Mouse (Mus musculus) forebrain, embryonic 15.5 days (tissue): ENCODE measurements at regions not wholly inside any gene's neighbourhood (a gene's known extent, or its start where the extent isn't known, plus 50 kb on each side); places are given as distances from the start of the nearest gene placed in this dataset.

Experiments
- ATAC-seq: fragments of 200-750 bp; cut with Nextera tagmentation; replicated peaks from 2 replicates; pipeline ENCODE4 v1.8.0; 2017; ENCODE audit warnings: mild to moderate bottlenecking, moderate TSS enrichment, moderate library complexity
- H3K27ac ChIP-seq: fragments of 300-500 bp; sonication (generic); replicated peaks from 2 replicates; pipeline ENCODE4 v1.5.1; 2015; ENCODE audit warnings: mild to moderate bottlenecking, inconsistent platforms
- H3K27me3 ChIP-seq: fragments of 300-500 bp; sonication (generic); 2 replicates; pipeline ENCODE4 v1.6.1; 2015; ENCODE audit warnings: inconsistent platforms
- H3K36me3 ChIP-seq: fragments of 300-500 bp; sonication (generic); 2 replicates; pipeline ENCODE4 v1.6.1; 2015; ENCODE audit warnings: mild to moderate bottlenecking, inconsistent platforms
- H3K4me1 ChIP-seq: fragments of 300-500 bp; sonication (generic); 2 replicates; pipeline ENCODE4 v1.6.1; 2015; ENCODE audit warnings: inconsistent platforms
- H3K4me2 ChIP-seq: fragments of 300-500 bp; sonication (generic); replicated peaks from 2 replicates; pipeline ENCODE4 v1.6.1; 2015; ENCODE audit warnings: mild to moderate bottlenecking, inconsistent platforms
- H3K4me3 ChIP-seq: fragments of 300-500 bp; sonication (generic); 2 replicates; pipeline ENCODE4 v1.5.1; 2015; ENCODE audit warnings: mild to moderate bottlenecking, inconsistent platforms
- H3K9ac ChIP-seq: fragments of 300-500 bp; sonication (generic); replicated peaks from 2 replicates; pipeline ENCODE4 v1.6.1; 2015; ENCODE audit warnings: mild to moderate bottlenecking, inconsistent platforms
- H3K9me3 ChIP-seq: fragments of 300-500 bp; sonication (generic); 2 replicates; pipeline ENCODE4 v1.6.1; 2016; ENCODE audit warnings: inconsistent platforms
- WGBS: fragments of 180-500 bp; shearing (Covaris S2); methylation state at CpG from one replicate; pipeline ENCODE4 v1.1.7; 2015; ENCODE audit warnings: mixed read lengths; 5-methylcytosine and 5-hydroxymethylcytosine counted together

GRCm38 (mm10) chr12:28054444-28054843 is 497.8 kb downstream of the Dcdc2c start:
- Histone ChIP-seq H3K27ac (0 out of 2 replicates have a peak overlapping the region, but pooled peaks have one; percentile 89), H3K4me3 (no peak overlapping the region), H3K4me1 (peaks cover 21% of the 10 kb centered on the region), H3K36me3 (no peaks in the 10 kb centered on the region), H3K27me3 (no peaks in the 10 kb centered on the region), H3K9me3 (no peaks in the 10 kb centered on the region), H3K9ac (no peak overlapping the region), H3K4me2 (no peak overlapping the region)
- no peak for ATAC-seq
- WGBS: 94% methylated on average over 11 of the region's 11 CpGs

GRCm38 (mm10) chr12:28047989-28048388 is 504.2 kb downstream of the Dcdc2c start:
- Histone ChIP-seq H3K4me3 (no peak overlapping the region), H3K36me3 (no peaks in the 10 kb centered on the region), H3K27me3 (no peaks in the 10 kb centered on the region), H3K4me2 (no peak overlapping the region), H3K27ac (no peak overlapping the region), H3K9me3 (no peaks in the 10 kb centered on the region), H3K9ac (no peak overlapping the region), H3K4me1 (no peaks in the 10 kb centered on the region)
- WGBS: 65% methylated on average over 4 of the region's 4 CpGs
- no peak for ATAC-seq

GRCm38 (mm10) chr12:28038161-28038911 is 513.9 kb downstream of the Dcdc2c start:
- Histone ChIP-seq H3K9ac (no peak overlapping the region), H3K4me1 (no peaks in the 10 kb centered on the region), H3K27me3 (no peaks in the 10 kb centered on the region), H3K4me3 (no peak overlapping the region), H3K27ac (no peak overlapping the region), H3K9me3 (no peaks in the 10 kb centered on the region), H3K4me2 (no peak overlapping the region), H3K36me3 (no peaks in the 10 kb centered on the region)
- no peak for ATAC-seq
- 85% methylated on average over 7 of the region's 7 CpGs for WGBS

GRCm38 (mm10) chr12:27999170-27999569 is 553.0 kb downstream of the Dcdc2c start:
- ATAC-seq: no peak
- WGBS: 87% methylated on average over 2 of the region's 2 CpGs

GRCm38 (mm10) chr12:27992152-27992551 is 560.0 kb downstream of the Dcdc2c start:
- WGBS: 88% methylated on average over 3 of the region's 3 CpGs
- no peak overlapping the region for H3K4me3 ChIP-seq
- H3K27ac ChIP-seq: no peak overlapping the region
- no peak overlapping the region for H3K4me2 ChIP-seq
- no peak overlapping the region for H3K9ac ChIP-seq
- H3K27me3 ChIP-seq: no peaks in the 10 kb centered on the region
- H3K9me3 ChIP-seq: no peaks in the 10 kb centered on the region
- no peaks in the 10 kb centered on the region for H3K4me1 ChIP-seq
- no peak for ATAC-seq
- H3K36me3 ChIP-seq: no peaks in the 10 kb centered on the region

More at GRCm38 (mm10) chr12:27999170-27999569, 553.0 kb downstream of the Dcdc2c start:
- Histone ChIP-seq H3K36me3 (no peaks in the 10 kb centered on the region), H3K27me3 (no peaks in the 10 kb centered on the region), H3K4me3 (no peak overlapping the region), H3K9me3 (no peaks in the 10 kb centered on the region), H3K4me2 (no peak overlapping the region), H3K9ac (no peak overlapping the region), H3K4me1 (no peaks in the 10 kb centered on the region), H3K27ac (no peak overlapping the region)

- ATAC-seq: peak; percentile 64; the same call in 1 of the 2 replicates
- no peak overlapping the region for H3K4me3 ChIP-seq
- H3K4me2 ChIP-seq: no peak overlapping the region
- WGBS: 58% methylated on average over 3 of the region's 3 CpGs
- H3K27ac ChIP-seq: peak overlapping the region; percentile 75
- H3K27me3 ChIP-seq: no peaks in the 10 kb centered on the region
- no peak overlapping the region for H3K9ac ChIP-seq
- no peaks in the 10 kb centered on the region for H3K36me3 ChIP-seq
- peaks cover 20% of the 10 kb centered on the region for H3K4me1 ChIP-seq
- no peaks in the 10 kb centered on the region for H3K9me3 ChIP-seq
Measured at GRCm38 (mm10) chr12:27984261-27984841, 567.8 kb downstream of the Dcdc2c start.

GRCm38 (mm10) chr12:27978257-27978931 is 573.8 kb downstream of the Dcdc2c start:
- H3K9ac ChIP-seq: peak overlapping the region; percentile 18; the same call in 1 of the 2 replicates
- ATAC-seq: peak; percentile 95

GRCm38 (mm10) chr12:27977548-27978256 is 574.5 kb downstream of the Dcdc2c start:
- Histone ChIP-seq H3K27ac (peak overlapping the region; percentile 92), H3K36me3 (no peaks in the 10 kb centered on the region), H3K4me2 (peak overlapping the region; percentile 18; the same call in 1 of the 2 replicates), H3K27me3 (no peaks in the 10 kb centered on the region), H3K4me1 (peaks cover 36% of the 10 kb centered on the region), H3K9ac (peak overlapping the region; percentile 18; the same call in 1 of the 2 replicates), H3K9me3 (no peaks in the 10 kb centered on the region), H3K4me3 (no peak overlapping the region)
- 30% methylated on average over 9 of the region's 9 CpGs for WGBS
- ATAC-seq: peak; percentile 33

More at GRCm38 (mm10) chr12:27978257-27978931, 573.8 kb downstream of the Dcdc2c start:
- Histone ChIP-seq H3K4me2 (peak overlapping the region; percentile 18), H3K4me1 (peaks cover 39% of the 10 kb centered on the region), H3K27me3 (no peaks in the 10 kb centered on the region), H3K36me3 (no peaks in the 10 kb centered on the region), H3K27ac (peak overlapping the region; percentile 92), H3K4me3 (no peak overlapping the region), H3K9me3 (no peaks in the 10 kb centered on the region)
- WGBS: 7% methylated on average over 8 of the region's 8 CpGs

GRCm38 (mm10) chr12:27962908-27963307 is 589.3 kb downstream of the Dcdc2c start:
- WGBS: 58% methylated on average over 3 of the region's 3 CpGs
- no peak overlapping the region for H3K4me3 ChIP-seq
- no peaks in the 10 kb centered on the region for H3K9me3 ChIP-seq
- H3K4me1 ChIP-seq: peaks cover 4% of the 10 kb centered on the region; the same call in 1 of the 2 replicates
- H3K9ac ChIP-seq: no peak overlapping the region
- no peaks in the 10 kb centered on the region for H3K27me3 ChIP-seq
- H3K36me3 ChIP-seq: no peaks in the 10 kb centered on the region
- ATAC-seq: no peak
- no peak overlapping the region for H3K4me2 ChIP-seq
- H3K27ac ChIP-seq: no peak overlapping the region

GRCm38 (mm10) chr12:27960064-27960463 is 592.1 kb downstream of the Dcdc2c start:
- Histone ChIP-seq H3K4me1 (peaks cover 4% of the 10 kb centered on the region; the same call in 1 of the 2 replicates), H3K9me3 (no peaks in the 10 kb centered on the region), H3K36me3 (no peaks in the 10 kb centered on the region), H3K27me3 (no peaks in the 10 kb centered on the region), H3K4me3 (no peak overlapping the region), H3K9ac (no peak overlapping the region), H3K4me2 (no peak overlapping the region), H3K27ac (no peak overlapping the region)
- WGBS: 38% methylated on average over 6 of the region's 6 CpGs
- no peak for ATAC-seq

- Histone ChIP-seq H3K9me3 (no peaks in the 10 kb centered on the region), H3K36me3 (no peaks in the 10 kb centered on the region), H3K4me1 (peaks cover 14% of the 10 kb centered on the region), H3K9ac (no peak overlapping the region), H3K27me3 (no peaks in the 10 kb centered on the region), H3K27ac (no peak overlapping the region), H3K4me2 (no peak overlapping the region), H3K4me3 (no peak overlapping the region)
- 69% methylated on average over 3 of the region's 3 CpGs for WGBS
- ATAC-seq: no peak
Measured at GRCm38 (mm10) chr12:27947646-27948045, 604.6 kb downstream of the Dcdc2c start.
